Mouse (Mus musculus): ENCODE results near the gene Ube2z. TPM values are rescaled to one million over a fixed set of nuclear protein-coding genes. Genes with fewer than 3 reads are reported as not detected.

The Ube2z gene
- polyA plus RNA-seq, 1 experiment from 2014 or later, result 31.1 TPM

GRCm38 (mm10) chr11:96087981-96088380 lies 22.8 kb upstream of the Ube2z start:
- ATAC-seq (ENCODE audit: insufficient number of reproducible peaks, low FRiP score, low TSS enrichment, low read depth) (no peak), DNase-seq (ENCODE audit: low spot score) (no peak)
- Histone ChIP-seq H3K9ac (ENCODE audit: low read length) (no peak overlapping the region), H3K36me3 (ENCODE audit: control insufficient read depth, insufficient read depth, low read length) (no peaks in the 10 kb centered on the region), H3K27me3 (ENCODE audit: control insufficient read depth, insufficient read depth, low read length) (no peaks in the 10 kb centered on the region), H3K4me3 (ENCODE audit: low read depth, low read length) (no peak overlapping the region), H3K9me3 (ENCODE audit: control insufficient read depth, low read length) (no peaks in the 10 kb centered on the region), H3K4me2 (ENCODE audit: low read depth, severe bottlenecking) (no peak overlapping the region), H3K4me1 (ENCODE audit: control insufficient read depth, insufficient read depth, low read length) (no peaks in the 10 kb centered on the region), H3K27ac (replicated peaks; ENCODE audit: low read depth, low read length) (no peak overlapping the region)
- 88% methylated on average over 6 of the region's 6 CpGs for WGBS

GRCm38 (mm10) chr11:96082682-96083081 lies 17.5 kb upstream of the Ube2z start:
- no peak overlapping the region for H3K9ac ChIP-seq (ENCODE audit: low read length)
- no peaks in the 10 kb centered on the region for H3K9me3 ChIP-seq (ENCODE audit: control insufficient read depth, low read length)
- WGBS, result 84% methylated on average over 3 of the region's 3 CpGs
- DNase-seq (ENCODE audit: low spot score) (no peak), ATAC-seq (ENCODE audit: insufficient number of reproducible peaks, low FRiP score, low TSS enrichment, low read depth) (no peak)
- H3K4me3 ChIP-seq (ENCODE audit: low read depth, low read length), result no peak overlapping the region
- H3K27ac ChIP-seq (replicated peaks; ENCODE audit: low read depth, low read length), result no peak overlapping the region
- H3K27me3 ChIP-seq (ENCODE audit: control insufficient read depth, insufficient read depth, low read length), result no peaks in the 10 kb centered on the region
- no peaks in the 10 kb centered on the region for H3K4me1 ChIP-seq (ENCODE audit: control insufficient read depth, insufficient read depth, low read length)
- H3K36me3 ChIP-seq (ENCODE audit: control insufficient read depth, insufficient read depth, low read length), result no peaks in the 10 kb centered on the region
- no peak overlapping the region for H3K4me2 ChIP-seq (ENCODE audit: low read depth, severe bottlenecking)

DNA sequence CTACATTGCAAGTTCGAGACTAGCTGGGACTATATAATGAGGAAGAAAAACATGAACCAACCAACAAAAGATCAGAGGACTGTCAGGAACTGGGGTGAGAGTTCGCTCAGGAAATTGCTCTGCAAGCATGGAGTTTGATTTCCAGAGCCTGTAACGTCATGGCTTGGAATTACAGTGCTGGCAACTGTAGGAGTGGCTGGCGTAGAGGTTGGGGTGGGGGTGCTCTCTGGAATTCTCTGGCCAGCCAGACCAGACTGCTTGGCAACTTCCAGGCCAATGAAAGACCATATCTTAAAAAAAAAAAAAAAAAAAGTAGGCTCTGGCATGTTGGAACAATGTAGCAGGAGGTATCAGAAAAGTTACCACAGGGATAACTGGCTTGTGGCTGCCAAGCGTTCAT lies 15.5 kb upstream of the Ube2z start:
- H3K9me3 ChIP-seq (ENCODE audit: control insufficient read depth, low read length), result no peaks in the 10 kb centered on the region
- H3K27me3 ChIP-seq (ENCODE audit: control insufficient read depth, insufficient read depth, low read length), result no peaks in the 10 kb centered on the region
- H3K4me1 ChIP-seq (ENCODE audit: control insufficient read depth, insufficient read depth, low read length), result no peaks in the 10 kb centered on the region
- DNase-seq (ENCODE audit: low spot score) (no peak), ATAC-seq (ENCODE audit: insufficient number of reproducible peaks, low FRiP score, low TSS enrichment, low read depth) (no peak)
- 78% methylated on average over 5 of the region's 5 CpGs for WGBS
- H3K9ac ChIP-seq (ENCODE audit: low read length), result no peak overlapping the region
- H3K27ac ChIP-seq (replicated peaks; ENCODE audit: low read depth, low read length), result no peak overlapping the region
- H3K4me3 ChIP-seq (ENCODE audit: low read depth, low read length), result no peak overlapping the region
- no peak overlapping the region for H3K4me2 ChIP-seq (ENCODE audit: low read depth, severe bottlenecking)
- H3K36me3 ChIP-seq (ENCODE audit: control insufficient read depth, insufficient read depth, low read length), result no peaks in the 10 kb centered on the region

GRCm38 (mm10) chr11:96076221-96077105 lies 11.3 kb upstream of the Ube2z start:
- Histone ChIP-seq H3K4me3 (ENCODE audit: low read depth, low read length) (peak overlapping the region; percentile 21), H3K9ac (ENCODE audit: low read length) (0 out of 2 replicates have a peak overlapping the region, but pooled peaks have one; percentile 22), H3K27ac (replicated peaks; ENCODE audit: low read depth, low read length) (no peak overlapping the region), H3K36me3 (ENCODE audit: control insufficient read depth, insufficient read depth, low read length) (no peaks in the 10 kb centered on the region; the same call in 1 of the 2 replicates), H3K4me1 (ENCODE audit: control insufficient read depth, insufficient read depth, low read length) (0 out of 2 replicates have a peak, but pooled peaks cover 4% of the 10 kb centered on the region), H3K4me2 (ENCODE audit: low read depth, severe bottlenecking) (peak overlapping the region; percentile 47), H3K27me3 (ENCODE audit: control insufficient read depth, insufficient read depth, low read length) (no peaks in the 10 kb centered on the region), H3K9me3 (ENCODE audit: control insufficient read depth, low read length) (no peaks in the 10 kb centered on the region)
- 66% methylated on average over 13 of the region's 13 CpGs for WGBS
- no peak for ATAC-seq (ENCODE audit: insufficient number of reproducible peaks, low FRiP score, low TSS enrichment, low read depth)
- DNase-seq (ENCODE audit: low spot score), result no peak

DNA sequence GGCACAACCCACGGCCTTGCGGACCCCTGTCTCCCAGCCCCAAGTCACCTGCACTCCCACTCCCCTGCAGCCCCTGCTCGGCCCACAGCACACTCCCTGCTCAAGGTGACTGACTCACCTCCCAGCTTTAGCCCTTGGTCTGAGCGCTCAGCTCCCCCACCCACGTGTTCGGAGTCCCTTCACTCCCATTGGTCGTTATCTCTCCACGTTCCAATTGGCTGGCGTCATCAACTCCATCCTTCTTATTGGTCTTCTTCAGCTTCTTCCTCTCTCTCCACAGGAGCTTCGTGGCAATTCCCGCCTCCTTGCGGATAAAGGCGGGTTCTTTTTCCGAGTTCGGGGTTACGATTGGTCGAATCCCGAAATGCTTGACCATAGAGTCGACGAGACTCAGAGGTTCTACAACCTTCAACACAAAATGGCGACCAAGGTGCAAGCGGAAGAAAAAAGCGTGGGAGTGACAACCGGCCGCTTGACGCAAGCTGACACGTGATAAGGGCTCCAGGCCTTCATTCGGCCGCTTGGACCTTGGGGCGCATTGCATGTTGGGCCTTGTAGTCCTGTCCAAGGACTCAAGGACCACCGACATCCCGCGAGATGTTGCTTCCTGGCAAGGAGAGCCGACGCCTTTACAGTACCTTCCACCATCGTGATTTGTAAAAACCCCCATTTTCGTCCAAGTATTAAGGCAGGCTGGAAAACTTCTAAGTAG lies 10.5 kb upstream of the Ube2z start, which contains the start of gene Atp5g1:
Gene Atp5g1 (minus strand): TSS at position 162 of the 712 bp plus-strand sequence.
- WGBS, result under 1% methylated on average over 37 of the region's 37 CpGs
- DNase-seq (ENCODE audit: low spot score), result peak; percentile 97
- Histone ChIP-seq H3K27me3 (ENCODE audit: control insufficient read depth, insufficient read depth, low read length) (no peaks in the 10 kb centered on the region), H3K4me3 (ENCODE audit: low read depth, low read length) (peak within 1 kb of the TSS; percentile 74), H3K4me2 (ENCODE audit: low read depth, severe bottlenecking) (peak within 1 kb of the TSS; percentile 78), H3K9ac (ENCODE audit: low read length) (peak within 1 kb of the TSS; percentile 66), H3K4me1 (ENCODE audit: control insufficient read depth, insufficient read depth, low read length) (0 out of 2 replicates have a peak, but pooled peaks cover 4% of the 10 kb centered on the region), H3K27ac (replicated peaks; ENCODE audit: low read depth, low read length) (no peak within 1 kb of the TSS), H3K9me3 (ENCODE audit: control insufficient read depth, low read length) (no peaks in the 10 kb centered on the region), H3K36me3 (ENCODE audit: control insufficient read depth, insufficient read depth, low read length) (no peaks in the 10 kb centered on the region; the same call in 1 of the 2 replicates)
- ATAC-seq (ENCODE audit: insufficient number of reproducible peaks, low FRiP score, low TSS enrichment, low read depth), result peak; percentile 98

DNA sequence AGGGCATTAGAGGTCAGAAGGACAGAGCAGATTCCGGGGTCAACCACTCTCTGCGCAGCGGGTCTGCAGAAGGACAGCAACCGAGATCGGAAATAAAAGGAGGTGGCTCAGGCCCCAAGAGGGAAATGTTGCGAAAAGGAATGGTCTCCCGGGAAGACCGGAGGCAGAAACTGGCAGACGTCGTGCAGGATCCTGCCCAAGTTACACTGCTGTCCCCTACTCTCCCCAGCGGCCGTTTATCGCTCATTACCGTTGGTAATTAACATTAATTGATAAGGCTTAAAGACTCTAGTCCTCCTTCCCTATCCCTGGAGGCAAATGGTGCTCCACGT lies 10.0 kb upstream of the Ube2z start:
- WGBS, result 0% methylated on average over 15 of the region's 15 CpGs
- H3K27ac ChIP-seq (replicated peaks; ENCODE audit: low read depth, low read length), result no peak overlapping the region
- no peak for DNase-seq (ENCODE audit: low spot score)

GRCm38 (mm10) chr11:96074351-96075176 lies 9.4 kb upstream of the Ube2z start:
- peak overlapping the region; percentile 78 for H3K4me2 ChIP-seq (ENCODE audit: low read depth, severe bottlenecking)
- no peaks in the 10 kb centered on the region for H3K27me3 ChIP-seq (ENCODE audit: control insufficient read depth, insufficient read depth, low read length)
- ATAC-seq (ENCODE audit: insufficient number of reproducible peaks, low FRiP score, low TSS enrichment, low read depth) (no peak), DNase-seq (ENCODE audit: low spot score) (peak; percentile 21)
- H3K4me1 ChIP-seq (ENCODE audit: control insufficient read depth, insufficient read depth, low read length), result 0 out of 2 replicates have a peak, but pooled peaks cover 4% of the 10 kb centered on the region
- H3K9ac ChIP-seq (ENCODE audit: low read length), result peak overlapping the region; percentile 66
- H3K9me3 ChIP-seq (ENCODE audit: control insufficient read depth, low read length), result no peaks in the 10 kb centered on the region
- WGBS, result 18% methylated on average over 17 of the region's 17 CpGs
- H3K27ac ChIP-seq (replicated peaks; ENCODE audit: low read depth, low read length), result no peak overlapping the region
- no peaks in the 10 kb centered on the region; the same call in 1 of the 2 replicates for H3K36me3 ChIP-seq (ENCODE audit: control insufficient read depth, insufficient read depth, low read length)
- peak overlapping the region; percentile 74 for H3K4me3 ChIP-seq (ENCODE audit: low read depth, low read length)

More for the DNA sequence above, 10.0 kb upstream of the Ube2z start:
- H3K4me2 ChIP-seq (ENCODE audit: low read depth, severe bottlenecking), result peak overlapping the region; percentile 78
- H3K4me1 ChIP-seq (ENCODE audit: control insufficient read depth, insufficient read depth, low read length), result 0 out of 2 replicates have a peak, but pooled peaks cover 4% of the 10 kb centered on the region
- no peaks in the 10 kb centered on the region; the same call in 1 of the 2 replicates for H3K36me3 ChIP-seq (ENCODE audit: control insufficient read depth, insufficient read depth, low read length)
- no peak for ATAC-seq (ENCODE audit: insufficient number of reproducible peaks, low FRiP score, low TSS enrichment, low read depth)
- H3K9me3 ChIP-seq (ENCODE audit: control insufficient read depth, low read length), result no peaks in the 10 kb centered on the region
- H3K9ac ChIP-seq (ENCODE audit: low read length), result peak overlapping the region; percentile 66
- H3K27me3 ChIP-seq (ENCODE audit: control insufficient read depth, insufficient read depth, low read length), result no peaks in the 10 kb centered on the region
- H3K4me3 ChIP-seq (ENCODE audit: low read depth, low read length), result peak overlapping the region; percentile 74
